Mouse (Mus musculus): ENCODE data around the gene Spata13. TPM values are rescaled to one million over a fixed set of nuclear protein-coding genes. Genes with fewer than 3 reads are reported as not detected.

The Spata13 gene
- polyA plus RNA-seq, 1 experiment: 12.7 TPM

DNA sequence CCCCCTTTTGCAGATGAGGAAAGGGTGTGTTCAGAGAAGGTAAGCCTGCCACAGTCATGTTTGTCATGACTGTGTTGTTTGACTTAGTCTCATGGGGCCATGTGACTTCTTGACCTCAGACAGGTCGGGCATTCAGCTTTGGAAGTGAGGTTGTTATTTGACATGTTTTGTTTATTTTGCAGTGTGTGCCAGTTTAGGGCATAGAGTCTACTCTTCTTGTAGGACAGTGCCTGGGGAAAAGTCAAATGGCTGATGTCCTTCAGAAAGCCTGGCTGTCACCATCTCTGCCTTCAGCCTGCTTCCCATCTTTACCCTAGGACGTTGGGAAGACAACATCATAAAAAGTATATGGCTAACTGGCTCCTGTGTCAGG lies 2.8 kb downstream of the Spata13 start:
- TF ChIP-seq POLR2A (IDR thresholded peaks at IDR 0.05; ENCODE audit: borderline replicate concordance, low read depth, low read length): no peak
- H3K27ac ChIP-seq (ENCODE audit: insufficient read depth, low read depth, low read length): no peak overlapping the region
- H3K4me3 ChIP-seq (ENCODE audit: insufficient read depth, low read length): no peak overlapping the region
- peaks cover 12% of the 10 kb centered on the region for H3K4me1 ChIP-seq (ENCODE audit: control insufficient read depth, insufficient read depth, low read length)

GRCm38 (mm10) chr14:60636996-60637395 lies 3.2 kb downstream of the Spata13 start:
- Histone ChIP-seq H3K27ac (ENCODE audit: insufficient read depth, low read depth, low read length) (no peak overlapping the region), H3K4me1 (ENCODE audit: control insufficient read depth, insufficient read depth, low read length) (peaks cover 12% of the 10 kb centered on the region), H3K4me3 (ENCODE audit: insufficient read depth, low read length) (no peak overlapping the region)
- TF ChIP-seq POLR2A (IDR thresholded peaks at IDR 0.05; ENCODE audit: borderline replicate concordance, low read depth, low read length) (no peak), CTCF (IDR thresholded peaks at IDR 0.05; ENCODE audit: low read depth, low read length) (no peak)

DNA sequence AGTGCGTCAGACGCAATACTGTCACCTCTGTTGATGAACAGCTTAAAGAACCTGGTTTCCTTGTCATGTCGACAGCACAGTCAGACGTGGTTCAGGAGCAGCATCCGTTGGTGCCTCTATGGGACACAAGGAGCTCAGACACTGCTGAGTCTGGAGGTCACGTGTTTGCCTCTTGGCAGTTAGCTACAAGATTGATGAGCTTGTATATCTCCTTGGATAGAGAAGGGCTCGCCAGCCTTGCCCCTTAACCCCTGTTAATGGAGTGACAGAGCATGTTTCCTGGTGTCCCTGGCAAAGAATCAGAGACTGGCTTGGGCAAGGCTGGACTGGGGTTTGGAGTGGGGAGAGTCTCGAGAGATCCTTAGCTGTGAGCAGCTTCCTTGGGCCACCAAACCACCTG lies 4.4 kb downstream of the Spata13 start:
- TF ChIP-seq POLR2A (IDR thresholded peaks at IDR 0.05; ENCODE audit: borderline replicate concordance, low read depth, low read length) (no peak), CTCF (IDR thresholded peaks at IDR 0.05; ENCODE audit: low read depth, low read length) (no peak)
- peaks cover 12% of the 10 kb centered on the region for H3K4me1 ChIP-seq (ENCODE audit: control insufficient read depth, insufficient read depth, low read length)
- no peak overlapping the region for H3K4me3 ChIP-seq (ENCODE audit: insufficient read depth, low read length)
- no peak overlapping the region for H3K27ac ChIP-seq (ENCODE audit: insufficient read depth, low read depth, low read length)

DNA sequence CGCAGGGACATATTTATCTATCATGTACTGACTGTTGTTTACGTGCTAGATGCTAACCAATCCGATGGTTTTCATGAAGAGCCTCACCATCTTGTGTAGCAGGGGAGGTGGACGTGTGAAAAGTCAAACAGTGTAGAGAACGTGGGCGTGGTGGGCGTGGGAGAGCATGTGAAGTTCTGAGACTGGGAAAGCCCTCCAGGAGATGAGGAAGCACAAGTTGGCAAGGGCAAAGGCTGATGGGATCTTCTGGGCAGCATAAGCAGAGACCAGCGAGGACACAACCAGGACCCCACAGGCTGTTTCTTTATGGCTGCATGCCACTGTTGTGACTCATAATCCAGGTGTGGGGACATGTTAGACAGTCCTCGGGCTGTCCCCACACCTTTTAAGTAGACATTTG lies 5.4 kb downstream of the Spata13 start:
- peaks cover 12% of the 10 kb centered on the region for H3K4me1 ChIP-seq (ENCODE audit: control insufficient read depth, insufficient read depth, low read length)
- TF ChIP-seq CTCF (IDR thresholded peaks at IDR 0.05; ENCODE audit: low read depth, low read length): no peak
- no peak for TF ChIP-seq POLR2A (IDR thresholded peaks at IDR 0.05; ENCODE audit: borderline replicate concordance, low read depth, low read length)
- no peak overlapping the region for H3K27ac ChIP-seq (ENCODE audit: insufficient read depth, low read depth, low read length)
- H3K4me3 ChIP-seq (ENCODE audit: insufficient read depth, low read length): no peak overlapping the region

GRCm38 (mm10) chr14:60641120-60641519 lies 7.3 kb downstream of the Spata13 start:
- H3K4me3 ChIP-seq (ENCODE audit: insufficient read depth, low read length): no peak overlapping the region
- no peak for TF ChIP-seq CTCF (IDR thresholded peaks at IDR 0.05; ENCODE audit: low read depth, low read length)
- no peak for TF ChIP-seq POLR2A (IDR thresholded peaks at IDR 0.05; ENCODE audit: borderline replicate concordance, low read depth, low read length)
- peaks cover 2% of the 10 kb centered on the region for H3K4me1 ChIP-seq (ENCODE audit: control insufficient read depth, insufficient read depth, low read length)
- no peak overlapping the region for H3K27ac ChIP-seq (ENCODE audit: insufficient read depth, low read depth, low read length)

- H3K4me3 ChIP-seq (ENCODE audit: insufficient read depth, low read length): no peak overlapping the region
- no peak overlapping the region for H3K27ac ChIP-seq (ENCODE audit: insufficient read depth, low read depth, low read length)
- TF ChIP-seq POLR2A (IDR thresholded peaks at IDR 0.05; ENCODE audit: borderline replicate concordance, low read depth, low read length): no peak
- TF ChIP-seq CTCF (IDR thresholded peaks at IDR 0.05; ENCODE audit: low read depth, low read length): no peak
- H3K4me1 ChIP-seq (ENCODE audit: control insufficient read depth, insufficient read depth, low read length): no peaks in the 10 kb centered on the region
Observed at GRCm38 (mm10) chr14:60642131-60642530, 8.3 kb downstream of the Spata13 start.

DNA sequence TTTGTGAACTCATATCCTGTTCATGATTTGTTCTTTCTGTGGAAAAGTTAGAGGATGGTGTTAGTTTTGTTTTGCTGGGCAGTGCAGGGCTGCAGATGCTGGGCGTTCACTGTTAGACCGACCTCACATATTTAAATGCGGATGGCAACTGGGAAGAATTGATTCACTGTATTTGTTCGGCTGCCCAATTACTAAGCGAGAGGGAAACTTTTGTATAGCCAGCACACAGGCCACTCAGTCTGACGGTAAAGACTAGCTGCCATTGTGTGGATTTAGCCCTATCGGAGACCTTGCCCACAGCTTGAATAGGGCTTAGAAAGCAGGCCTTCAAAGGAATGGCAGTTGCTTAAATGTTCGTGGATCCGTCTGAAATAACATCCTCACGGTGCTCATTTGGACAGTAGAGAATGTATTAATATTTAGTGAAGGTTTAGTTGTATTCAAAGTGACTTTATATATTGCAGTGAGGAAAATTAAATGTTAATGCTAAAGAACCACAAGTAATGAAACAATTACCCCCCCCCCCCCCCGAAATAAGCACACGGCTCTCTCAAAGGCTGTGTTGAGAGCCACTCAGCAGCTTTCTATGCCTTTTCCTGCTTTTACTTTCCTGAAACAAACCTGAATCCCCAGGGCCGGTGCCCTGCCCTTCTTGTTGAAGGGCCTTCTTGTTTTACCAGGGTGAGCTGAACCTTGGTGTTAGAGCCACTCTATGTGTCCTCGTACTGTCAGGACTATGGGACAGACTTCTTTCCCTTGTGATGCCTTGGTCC lies 9.5 kb downstream of the Spata13 start:
- H3K27ac ChIP-seq (ENCODE audit: insufficient read depth, low read depth, low read length): no peak overlapping the region
- TF ChIP-seq CTCF (IDR thresholded peaks at IDR 0.05; ENCODE audit: low read depth, low read length) (no peak), POLR2A (IDR thresholded peaks at IDR 0.05; ENCODE audit: borderline replicate concordance, low read depth, low read length) (no peak)
- H3K4me3 ChIP-seq (ENCODE audit: insufficient read depth, low read length): no peak overlapping the region
- no peaks in the 10 kb centered on the region for H3K4me1 ChIP-seq (ENCODE audit: control insufficient read depth, insufficient read depth, low read length)

DNA sequence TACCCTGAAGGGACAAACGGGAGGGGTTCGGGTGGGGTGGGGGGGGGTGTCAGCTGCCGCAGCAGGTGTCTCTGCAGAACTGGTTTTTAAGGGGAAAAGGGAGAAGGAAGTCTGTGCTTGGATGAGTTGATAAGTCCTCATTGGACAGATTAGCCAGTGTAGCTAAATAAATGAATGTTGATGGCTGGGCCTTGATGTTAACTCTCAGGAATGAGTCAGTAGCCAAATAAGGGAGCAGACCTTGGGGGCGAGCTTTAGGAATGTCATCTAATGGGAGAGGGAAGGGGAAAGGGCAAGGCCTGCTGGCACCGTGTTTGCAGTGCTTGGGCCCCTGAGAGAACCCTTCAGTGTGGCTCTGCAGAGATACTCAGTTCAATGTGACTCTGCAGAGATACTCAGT lies 12.6 kb downstream of the Spata13 start:
- no peak overlapping the region for H3K27ac ChIP-seq (ENCODE audit: insufficient read depth, low read depth, low read length)
- H3K4me3 ChIP-seq (ENCODE audit: insufficient read depth, low read length): no peak overlapping the region
- no peaks in the 10 kb centered on the region for H3K4me1 ChIP-seq (ENCODE audit: control insufficient read depth, insufficient read depth, low read length)
- TF ChIP-seq CTCF (IDR thresholded peaks at IDR 0.05; ENCODE audit: low read depth, low read length) (no peak), POLR2A (IDR thresholded peaks at IDR 0.05; ENCODE audit: borderline replicate concordance, low read depth, low read length) (no peak)

- TF ChIP-seq CTCF (IDR thresholded peaks at IDR 0.05; ENCODE audit: low read depth, low read length): no peak
- Histone ChIP-seq H3K27ac (ENCODE audit: insufficient read depth, low read depth, low read length) (no peak overlapping the region), H3K4me3 (ENCODE audit: insufficient read depth, low read length) (no peak overlapping the region), H3K4me1 (ENCODE audit: control insufficient read depth, insufficient read depth, low read length) (no peaks in the 10 kb centered on the region)
Observed at GRCm38 (mm10) chr14:60647885-60648284, 14.1 kb downstream of the Spata13 start.

DNA sequence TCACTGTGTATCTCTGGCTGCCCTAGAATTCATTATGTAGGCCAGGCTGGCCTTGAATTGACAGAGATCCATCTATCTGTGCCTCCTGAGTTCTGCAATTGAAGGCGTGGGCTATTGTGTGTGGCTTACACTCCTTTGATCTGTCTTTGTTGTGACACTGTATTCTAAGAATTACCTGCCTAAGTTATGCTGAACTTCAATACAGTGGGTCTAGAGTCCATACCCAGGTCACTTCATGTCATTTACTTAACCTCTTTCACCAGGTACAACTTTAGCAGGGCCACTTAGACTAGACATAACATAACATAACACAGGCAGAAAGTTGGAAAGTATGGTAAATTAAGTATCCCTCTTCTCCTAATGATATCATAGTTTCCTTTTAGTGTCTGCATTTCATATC lies 15.2 kb downstream of the Spata13 start:
- no peak overlapping the region for H3K27ac ChIP-seq (ENCODE audit: insufficient read depth, low read depth, low read length)
- no peak for TF ChIP-seq POLR2A (IDR thresholded peaks at IDR 0.05; ENCODE audit: borderline replicate concordance, low read depth, low read length)
- H3K4me3 ChIP-seq (ENCODE audit: insufficient read depth, low read length): no peak overlapping the region
- no peaks in the 10 kb centered on the region for H3K4me1 ChIP-seq (ENCODE audit: control insufficient read depth, insufficient read depth, low read length)

DNA sequence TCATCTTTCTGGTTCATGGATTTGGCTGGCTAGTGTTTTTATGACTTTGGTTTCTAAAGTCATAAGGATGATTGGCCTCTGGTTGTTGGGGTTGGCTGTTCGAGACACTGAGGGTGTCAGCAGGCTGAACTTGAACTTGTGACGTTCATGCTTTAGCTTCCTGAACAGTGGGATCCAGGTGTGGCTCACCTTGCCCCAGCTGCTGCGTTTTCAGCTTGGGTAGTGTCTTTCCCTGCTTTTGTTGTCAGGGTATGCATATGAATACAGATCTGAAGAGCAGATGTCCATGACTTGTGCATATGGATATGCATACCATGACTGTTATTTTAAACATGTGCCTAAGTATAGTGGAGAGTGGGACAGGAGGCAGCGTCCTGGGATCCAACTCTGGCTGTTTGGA lies 19.4 kb downstream of the Spata13 start:
- no peak for TF ChIP-seq POLR2A (IDR thresholded peaks at IDR 0.05; ENCODE audit: borderline replicate concordance, low read depth, low read length)
- no peak for TF ChIP-seq CTCF (IDR thresholded peaks at IDR 0.05; ENCODE audit: low read depth, low read length)
- Histone ChIP-seq H3K4me3 (ENCODE audit: insufficient read depth, low read length) (no peak overlapping the region), H3K27ac (ENCODE audit: insufficient read depth, low read depth, low read length) (no peak overlapping the region), H3K4me1 (ENCODE audit: control insufficient read depth, insufficient read depth, low read length) (no peaks in the 10 kb centered on the region)
